In the genomic region with DNA sequence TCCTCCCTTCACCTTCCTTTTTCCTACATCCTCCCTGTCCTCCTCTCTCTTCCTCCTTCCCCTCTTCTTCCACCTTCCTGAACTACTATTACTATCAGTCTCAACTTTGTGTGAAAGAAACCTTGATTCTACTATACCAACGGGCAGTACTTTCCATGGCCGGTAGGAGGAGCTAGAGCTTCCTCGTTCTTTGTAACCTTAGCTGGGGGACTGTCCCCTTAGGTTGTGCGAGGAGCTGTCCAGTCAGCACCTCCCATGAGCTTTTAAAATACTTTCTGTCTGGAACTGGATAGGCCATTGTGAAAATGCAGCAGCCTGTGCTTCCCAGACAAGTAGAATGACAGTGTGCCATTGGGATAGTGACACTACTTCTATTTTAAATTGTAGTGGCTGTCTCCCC, we compare ENCODE assay signal across 9 mouse cellular contexts. TPM values are rescaled to one million over a fixed set of nuclear protein-coding genes. Genes with fewer than 3 reads are reported as not detected.
DNase-seq lines count a peak whose midpoint lies in the region; ATAC-seq and TF ChIP-seq lines count a peak whose summit lies in the region.
"Had no signal": no experiment of that assay in that cellular context is flagged by ENCODE, and none has a peak within 500 bp of the region (broad histone marks: within the 10 kb centered on the region; RNA-seq: fewer than 3 reads in every experiment).

No protein-coding gene starts in this region.

- H3K4me2 ChIP-seq in heart, embryonic 12.5 days = no peak overlapping the region

- H3K36me3 ChIP-seq in heart, adult 2 months (ENCODE audit: control insufficient read depth, insufficient read depth, low read length) = no peaks in the 10 kb centered on the region
- H3K36me3 ChIP-seq in heart, embryonic 12.5 days = no peaks in the 10 kb centered on the region
- no peaks in the 10 kb centered on the region for H3K36me3 ChIP-seq in MEL (ENCODE audit: control insufficient read depth in 1 of 2, insufficient read depth in 2 of 2, low read length in 2 of 2)

- no peak overlapping the region for H3K4me3 ChIP-seq in heart, adult 2 months
- no peak overlapping the region for H3K4me3 ChIP-seq in heart, embryonic 12.5 days
- H3K4me3 ChIP-seq in MEL (ENCODE audit: control insufficient read depth in 1 of 2, insufficient read depth in 1 of 2, low read depth in 2 of 2, low read length in 2 of 2) = no peak overlapping the region
- H3K4me3 ChIP-seq in layer of hippocampus, adult 2 months = no peak overlapping the region
- H3K4me3 ChIP-seq: megakaryocyte, embryonic 14.5 days had no signal

- ATAC-seq in heart, embryonic 12.5 days (ENCODE audit: insufficient number of reproducible peaks, low FRiP score) = no peak

- intact Hi-C loops in heart, adult 2 months (cut with DNase I) = loop anchor here (5.0 to 10.0 kb wide), 3 partner anchors 50 to 603 kb away; no protein-coding TSS in a partner anchor

- peak; percentile 76 for TF ChIP-seq CTCF in heart, adult 2 months (IDR thresholded peaks at IDR 0.05)
- peak in 2 of 3 experiments; percentile 49 to 58; a peak in 4 of 6 replicates for TF ChIP-seq CTCF in MEL (IDR thresholded peaks at IDR 0.05 in 2 of 3, conservative IDR thresholded peaks at IDR 0.05 in 1 of 3; ENCODE audit: control insufficient read depth in 1 of 3, insufficient read depth in 1 of 3, low read depth in 2 of 3, low read length in 3 of 3, poor library complexity in 1 of 3, severe bottlenecking in 1 of 3)
- peak; percentile 83 for TF ChIP-seq CTCF in layer of hippocampus, adult 2 months (conservative IDR thresholded peaks at IDR 0.05)

- WGBS in heart, adult 2 months = under 1% methylated on average over 4 of the region's 4 CpGs
- under 1% methylated on average over 4 of the region's 4 CpGs for WGBS in heart, embryonic 12.5 days

- H3K4me1 ChIP-seq in heart, adult 2 months (ENCODE audit: control insufficient read depth, insufficient read depth, low read length) = no peaks in the 10 kb centered on the region
- H3K4me1 ChIP-seq in heart, embryonic 12.5 days (replicated peaks) = peaks cover 10% of the 10 kb centered on the region; the same call in 1 of the 2 replicates
- no peaks in the 10 kb centered on the region for H3K4me1 ChIP-seq in MEL (ENCODE audit: control insufficient read depth in 1 of 2, insufficient read depth in 2 of 2, low read length in 2 of 2)
- H3K4me1 ChIP-seq: megakaryocyte, embryonic 14.5 days had no signal

- H3K79me2 ChIP-seq in heart, adult 2 months (replicated peaks; ENCODE audit: control insufficient read depth, insufficient read depth, low read length) = no peaks in the 10 kb centered on the region
- H3K79me2 ChIP-seq in MEL (ENCODE audit: control insufficient read depth, insufficient read depth, low read length, poor library complexity) = no peaks in the 10 kb centered on the region

- TF ChIP-seq EP300 in heart, adult 2 months (IDR thresholded peaks at IDR 0.05; ENCODE audit: insufficient read depth, low read depth, low read length) = no peak
- no peak for TF ChIP-seq EP300 in MEL (IDR thresholded peaks at IDR 0.05; ENCODE audit: low read depth in 1 of 2, low read length in 2 of 2)

- no peak for TF ChIP-seq POLR2A in heart, adult 2 months (IDR thresholded peaks at IDR 0.05; ENCODE audit: insufficient read depth, low read depth, low read length)
- TF ChIP-seq POLR2A in MEL (IDR thresholded peaks at IDR 0.05; ENCODE audit: control insufficient read depth in 1 of 2, insufficient read depth in 1 of 2, low read depth in 1 of 2, low read length in 2 of 2, poor library complexity in 1 of 2) = no peak

- no peaks in the 10 kb centered on the region for H3K9me3 ChIP-seq in heart, embryonic 12.5 days (replicated peaks)
- no peaks in the 10 kb centered on the region for H3K9me3 ChIP-seq in MEL (replicated peaks; ENCODE audit: insufficient read depth, low read length)
- H3K9me3 ChIP-seq: megakaryocyte, embryonic 14.5 days had no signal

- H3K9ac ChIP-seq in heart, adult 2 months (ENCODE audit: low read depth, low read length) = no peak overlapping the region
- no peak overlapping the region for H3K9ac ChIP-seq in heart, embryonic 12.5 days
- H3K9ac ChIP-seq in MEL (ENCODE audit: control insufficient read depth, low read depth, low read length, poor library complexity, severe bottlenecking) = no peak overlapping the region

- H3K27ac ChIP-seq in heart, adult 2 months = no peak overlapping the region
- no peak overlapping the region for H3K27ac ChIP-seq in heart, embryonic 12.5 days (ENCODE audit: poor library complexity, severe bottlenecking)
- no peak overlapping the region for H3K27ac ChIP-seq in MEL (ENCODE audit: control insufficient read depth, low read depth, low read length)
- no peak overlapping the region for H3K27ac ChIP-seq in layer of hippocampus, adult 2 months

- peak; percentile 26 to 61 for DNase-seq in heart, adult 2 months
- peak; percentile 56 for DNase-seq in MEL (ENCODE audit: low read depth, low spot score)
- peak; percentile 77 to 79 for DNase-seq in cerebellum, adult 18-20 months
- peak; percentile 22 for DNase-seq in heart, adult 8-10 months (ENCODE audit: low spot score)
- DNase-seq in layer of hippocampus, adult 2 months (ENCODE audit: low spot score in 2 of 2) = peak; percentile 29 to 65
- peak; percentile 81 for DNase-seq in lung, postnatal 10 days
- peak; percentile 8 to 9 for DNase-seq in thymus, postnatal 36 days

- H3K27me3 ChIP-seq in heart, adult 2 months (ENCODE audit: control insufficient read depth, insufficient read depth, low read length) = no peaks in the 10 kb centered on the region
- peaks cover 39% of the 10 kb centered on the region for H3K27me3 ChIP-seq in heart, embryonic 12.5 days (replicated peaks)
- H3K27me3 ChIP-seq in MEL (ENCODE audit: control insufficient read depth in 1 of 2, insufficient read depth in 2 of 2, low read length in 2 of 2) = no peaks in the 10 kb centered on the region

- peak; percentile 59 for TF ChIP-seq RAD21 in MEL (IDR thresholded peaks at IDR 0.05; ENCODE audit: low read depth, low read length)

TF ChIP-seq in MEL, 35 proteins besides CTCF, POLR2A, EP300 and RAD21:
- no peak for TF ChIP-seq GABPA (IDR thresholded peaks at IDR 0.05; ENCODE audit: low read depth, low read length)
- peak; percentile 63 for TF ChIP-seq SMC3 (IDR thresholded peaks at IDR 0.05; ENCODE audit: low read depth, low read length)
- peak; percentile 40; the same call in 1 of the 2 replicates for TF ChIP-seq ZC3H11A (IDR thresholded peaks at IDR 0.05; ENCODE audit: low read depth, low read length)

RNA-seq across cellular contexts. Expression of a gene that starts 3.3 kb away (rescaled TPM):
- total RNA-seq in heart, adult 2 months (2021) = 10 to 100 TPM; 52.9 to 58.1 TPM
- polyA plus RNA-seq in heart, adult 2 months (2012; rRNA removed) = 30.7 and 31.6 TPM in 2 replicates
- polyA plus RNA-seq in heart, embryonic 12.5 days (2016; fragmentation: Nextera tagmentation; extraction: Ambion mirVana) = 2.2 and 3.0 TPM in 2 replicates
- total RNA-seq in MEL (2012; rRNA removed) = not detected in 2 replicates
- not detected for polyA plus RNA-seq in MEL (2012; ENCODE audit: insufficient read depth in 1 of 2, insufficient read length in 2 of 2, low read depth in 1 of 2, low replicate concordance in 2 of 2, missing spikeins in 1 of 2)
- 10 to 100 TPM; 56.3 to 71.2 (median 62.0) TPM for total RNA-seq in heart, adult 8-10 months (2022)
- 100 to 1,000 TPM; 413 to 426 TPM for total RNA-seq in layer of hippocampus, adult 2 months (2021)

Comparison
In these comparisons a context has a peak if more than half of its experiments do, and no peak if none do; other contexts are left out.
1. DNase-seq: peak in every context shown above with its lines; median percentile 81 in lung, postnatal 10 days; 78 in cerebellum, adult 18-20 months; 56 in MEL; 47 in layer of hippocampus, adult 2 months; 44 in heart, adult 2 months; 22 in heart, adult 8-10 months; 8 in thymus, postnatal 36 days.
2. RNA of a gene that starts 3.3 kb away (total RNA-seq): 413 to 426 TPM in layer of hippocampus, adult 2 months, 56.3 to 71.2 TPM in heart, adult 8-10 months and 52.9 to 58.1 TPM in heart, adult 2 months; not detected in MEL; every median in the first group is over 10 times any median in the second.
3. Peak in every context shown above with its lines, with median percentiles within 50 percentile points of each other: CTCF ChIP-seq.